Mouse (Mus musculus) ES-E14 (cell line): ENCODE measurements around the gene Leprot.

Experiments used
- HCFC1 ChIP-seq: IDR thresholded peaks from 2 replicates; pipeline ENCODE4 v1.6.1; 2012; ENCODE audit warnings: low read length, inconsistent platforms, borderline replicate concordance; ENCODE audit not compliant: insufficient read depth
- ZC3H11A ChIP-seq: IDR thresholded peaks from 2 replicates; pipeline ENCODE4 v1.6.1; 2012; ENCODE audit warnings: low read depth, mild to moderate bottlenecking, inconsistent platforms, low read length, borderline replicate concordance
- ZNF384 ChIP-seq: IDR thresholded peaks from 2 replicates; pipeline ENCODE4 v1.6.1; 2012; ENCODE audit warnings: low read depth, low read length, inconsistent platforms

DNA sequence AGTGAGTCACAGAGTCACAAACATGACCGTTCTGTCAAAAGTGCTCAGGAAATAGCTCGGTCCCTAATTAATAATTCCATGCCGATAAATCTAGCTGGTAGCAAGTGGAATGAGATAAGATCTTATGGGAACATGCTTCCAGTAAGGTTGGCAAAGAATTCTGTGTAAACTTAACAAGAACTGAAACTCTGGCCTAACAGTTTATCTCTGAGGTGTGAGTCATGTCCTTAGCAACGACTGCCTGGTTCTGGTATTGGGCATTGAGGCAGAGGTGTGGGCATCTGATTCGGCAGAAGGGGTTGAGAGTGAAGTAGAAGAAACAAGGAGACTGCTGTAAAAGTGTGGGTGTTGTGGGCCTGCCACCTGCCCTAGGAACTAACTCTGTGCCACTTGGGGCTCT is 22.3 kb downstream of the Leprot start:
- no peak for TF ChIP-seq HCFC1
- no peak for TF ChIP-seq ZC3H11A
- TF ChIP-seq ZNF384, result no peak
